Mouse (Mus musculus) kidney, postnatal 36 days (tissue): ENCODE data around the gene Fmnl2.

Source experiments
- DNase-seq, 2 experiments: peaks; one replicate each; pipeline ENCODE4 v3.0.0; 2021 to 2022; ENCODE audit warnings: mixed read lengths in 2 of 2

Fmnl2 gene

GRCm38 (mm10) chr2:52989316-52989715 lies 131.7 kb downstream of the Fmnl2 start:
- DNase-seq = no peak

- DNase-seq = no peak
Measured at GRCm38 (mm10) chr2:52990874-52991687, 133.4 kb downstream of the Fmnl2 start.

GRCm38 (mm10) chr2:52991688-52992194 lies 134.1 kb downstream of the Fmnl2 start:
- DNase-seq = peak in 1 of 2 experiments; percentile 59

GRCm38 (mm10) chr2:52993241-52993640 lies 135.6 kb downstream of the Fmnl2 start:
- DNase-seq = no peak

GRCm38 (mm10) chr2:52994526-52994925 lies 136.9 kb downstream of the Fmnl2 start:
- DNase-seq = peak; percentile 60 to 78

- peak in 1 of 2 experiments; percentile 49 for DNase-seq
Measured at GRCm38 (mm10) chr2:52997955-52998750, 140.5 kb downstream of the Fmnl2 start.

GRCm38 (mm10) chr2:52999524-52999969 lies 141.9 kb downstream of the Fmnl2 start:
- peak in 1 of 2 experiments; percentile 38 for DNase-seq

- no peak for DNase-seq
Measured at GRCm38 (mm10) chr2:53000446-53000845, 142.8 kb downstream of the Fmnl2 start.

GRCm38 (mm10) chr2:53006161-53006560 lies 148.5 kb downstream of the Fmnl2 start:
- no peak for DNase-seq

GRCm38 (mm10) chr2:53007142-53007541 lies 149.5 kb downstream of the Fmnl2 start:
- peak; percentile 78 to 85 for DNase-seq

GRCm38 (mm10) chr2:53013051-53013450 lies 155.4 kb downstream of the Fmnl2 start:
- DNase-seq = peak in 1 of 2 experiments; percentile 53

- no peak for DNase-seq
Measured at GRCm38 (mm10) chr2:53014451-53014850, 156.8 kb downstream of the Fmnl2 start.

GRCm38 (mm10) chr2:53022982-53023381 lies 165.3 kb downstream of the Fmnl2 start:
- peak in 1 of 2 experiments; percentile 8 for DNase-seq

GRCm38 (mm10) chr2:53026056-53026769 lies 168.6 kb downstream of the Fmnl2 start:
- DNase-seq = peak; percentile 40 to 49

GRCm38 (mm10) chr2:53028868-53029267 lies 171.2 kb downstream of the Fmnl2 start:
- DNase-seq = no peak

- peak in 1 of 2 experiments; percentile 18 for DNase-seq
Measured at GRCm38 (mm10) chr2:53029716-53030431, 172.2 kb downstream of the Fmnl2 start.

- DNase-seq = no peak
Measured at GRCm38 (mm10) chr2:53030432-53030826, 172.8 kb downstream of the Fmnl2 start.

- no peak for DNase-seq
Measured at GRCm38 (mm10) chr2:53038253-53038652, 180.6 kb downstream of the Fmnl2 start.

GRCm38 (mm10) chr2:53038737-53039136 lies 181.1 kb downstream of the Fmnl2 start:
- DNase-seq = no peak

GRCm38 (mm10) chr2:53047031-53047430 lies 189.4 kb downstream of the Fmnl2 start:
- no peak for DNase-seq

- no peak for DNase-seq
Measured at GRCm38 (mm10) chr2:53047749-53048387, 190.2 kb downstream of the Fmnl2 start.
